Mouse (Mus musculus) left cerebral cortex, postnatal 25 days (tissue): ENCODE measurements around the gene Gm3409. TPM values are rescaled to one million over a fixed set of nuclear protein-coding genes. Genes with fewer than 3 reads are reported as not detected.
"Not testable (repeated sequence)": the region's sequence is repeated elsewhere in the genome, so short reads cannot be mapped to it uniquely, and the experiment has no call there.

ENCODE experiments used
- DNase-seq, 2 experiments: peaks; one replicate each; pipeline ENCODE4 v3.0.0; 2022; ENCODE audit warnings: low spot score in 2 of 2, mixed read lengths in 1 of 2
- intact Hi-C: fragments of 180-260 bp; cut with DNase I; formaldehyde crosslinking; loops from one replicate; pipeline ENCODE4 v1.15.1; 2025
- total RNA-seq, 2 experiments: library from RNA; stranded (reverse); gene quantifications; 2 replicates each; pipeline ENCODE4 v1.2.3; 2021

The Gm3409 gene
- not detected for total RNA-seq

GRCm38 (mm10) chr5:146537347-146537746, at the start of gene Gm3409:
Gene Gm3409 (plus strand): TSS chr5:146537647.
- intact Hi-C loops, DNase-seq: not testable (repeated sequence)

- DNase-seq, result peak in 1 of 2 experiments; percentile 39
- intact Hi-C loops, result not testable (repeated sequence)
Observed at GRCm38 (mm10) chr5:146488959-146489358, 48.5 kb upstream of the Gm3409 start.

GRCm38 (mm10) chr5:146491063-146491462, 46.4 kb upstream of the Gm3409 start, which contains the start of gene Gm6370:
Gene Gm6370 (plus strand): TSS chr5:146491363.
- DNase-seq, intact Hi-C loops: not testable (repeated sequence)

- intact Hi-C loops, DNase-seq: not testable (repeated sequence)
Observed at GRCm38 (mm10) chr5:146502099-146502498, 35.3 kb upstream of the Gm3409 start, which contains the start of gene 4930449I24Rik. Gene 4930449I24Rik (plus strand): TSS chr5:146502399.

GRCm38 (mm10) chr5:146513823-146514222, 23.6 kb upstream of the Gm3409 start, which contains the start of gene Gm3402:
Gene Gm3402 (plus strand): TSS chr5:146514123.
- DNase-seq, intact Hi-C loops: not testable (repeated sequence)

GRCm38 (mm10) chr5:146525501-146525900, 11.9 kb upstream of the Gm3409 start, which contains the start of gene Gm3404:
Gene Gm3404 (plus strand): TSS chr5:146525801.
- intact Hi-C loops, DNase-seq: not testable (repeated sequence)

- DNase-seq, intact Hi-C loops: not testable (repeated sequence)
Observed at GRCm38 (mm10) chr5:146555836-146556235, 18.4 kb downstream of the Gm3409 start, which contains the start of gene Gm3415. Gene Gm3415 (plus strand): TSS chr5:146556136.

GRCm38 (mm10) chr5:146564259-146564658, 26.8 kb downstream of the Gm3409 start:
- intact Hi-C loops, result loop anchor here (5.0 kb wide), 1 partner anchor 108 kb away; no protein-coding TSS in a partner anchor
- no peak for DNase-seq

GRCm38 (mm10) chr5:146567054-146567453, 29.6 kb downstream of the Gm3409 start:
- no peak for DNase-seq
- intact Hi-C loops, result no loop called here

- DNase-seq, intact Hi-C loops: not testable (repeated sequence)
Observed at GRCm38 (mm10) chr5:146570179-146570578, 32.7 kb downstream of the Gm3409 start.

GRCm38 (mm10) chr5:146571830-146572734, 34.6 kb downstream of the Gm3409 start:
- DNase-seq, result peak; percentile 50 to 82
- intact Hi-C loops, result not testable (repeated sequence)

- intact Hi-C loops, DNase-seq: not testable (repeated sequence)
Observed at GRCm38 (mm10) chr5:146572735-146573042, 35.2 kb downstream of the Gm3409 start.

- DNase-seq, result no peak
- intact Hi-C loops, result no loop called here
Observed at GRCm38 (mm10) chr5:146576668-146577067, 39.2 kb downstream of the Gm3409 start.

GRCm38 (mm10) chr5:146584156-146584477, 46.7 kb downstream of the Gm3409 start:
- intact Hi-C loops, result loop anchor here (2.0 to 5.0 kb wide), 2 partner anchors 45 to 88 kb away; no protein-coding TSS in a partner anchor
- peak; percentile 19 to 52 for DNase-seq

- intact Hi-C loops, result loop anchor here (2.0 to 5.0 kb wide), 2 partner anchors 44 to 88 kb away; no protein-coding TSS in a partner anchor
- peak; percentile 55 to 57 for DNase-seq
Observed at GRCm38 (mm10) chr5:146584478-146585306, 47.2 kb downstream of the Gm3409 start, which contains the start of gene Gpr12. Gene Gpr12 (minus strand): TSS chr5:146585239.

- DNase-seq, result no peak
Observed at GRCm38 (mm10) chr5:146585307-146585651, 47.8 kb downstream of the Gm3409 start.

GRCm38 (mm10) chr5:146586357-146587070, 49.1 kb downstream of the Gm3409 start:
- intact Hi-C loops, result no loop called here
- DNase-seq, result no peak

More at GRCm38 (mm10) chr5:146585307-146585651, 47.8 kb downstream of the Gm3409 start:
- intact Hi-C loops, result loop anchor here (2.0 kb wide), 1 partner anchor 44 kb away; no protein-coding TSS in a partner anchor
